Mouse (Mus musculus) c-Kit-positive CD71-negative TER-119-negative erythroid progenitor cells, embryonic 14.5 days (primary cell): ENCODE measurements at regions not wholly inside any gene's neighbourhood (a gene's known extent, or its start where the extent isn't known, plus 50 kb on each side); places are given as distances from the start of the nearest gene placed in this dataset.

Experiments
- DNase-seq: peaks from one replicate; pipeline ENCODE4 v3.0.0-alpha.2; 2013; ENCODE audit warnings: low read depth

DNA sequence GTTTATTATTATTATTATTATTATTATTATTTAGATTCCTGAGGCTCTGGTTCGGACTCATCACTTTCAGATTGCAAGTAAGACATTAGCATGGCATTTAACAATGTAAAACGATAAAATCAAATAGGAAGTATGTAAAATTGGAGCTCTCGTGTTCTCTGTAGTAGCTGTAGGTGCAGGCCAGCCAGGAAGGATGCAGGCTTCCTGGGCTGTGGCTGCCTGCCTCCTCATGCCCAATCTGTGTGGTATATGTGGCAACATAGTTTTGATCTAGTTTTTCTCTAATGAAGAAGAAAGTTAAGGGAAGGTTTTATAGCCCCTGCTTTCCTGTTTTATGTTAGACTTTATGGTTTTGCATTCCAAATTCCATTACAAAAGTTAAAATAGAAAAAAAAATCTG lies 275.6 kb downstream of the Ankrd50 start:
- no peak for DNase-seq

DNA sequence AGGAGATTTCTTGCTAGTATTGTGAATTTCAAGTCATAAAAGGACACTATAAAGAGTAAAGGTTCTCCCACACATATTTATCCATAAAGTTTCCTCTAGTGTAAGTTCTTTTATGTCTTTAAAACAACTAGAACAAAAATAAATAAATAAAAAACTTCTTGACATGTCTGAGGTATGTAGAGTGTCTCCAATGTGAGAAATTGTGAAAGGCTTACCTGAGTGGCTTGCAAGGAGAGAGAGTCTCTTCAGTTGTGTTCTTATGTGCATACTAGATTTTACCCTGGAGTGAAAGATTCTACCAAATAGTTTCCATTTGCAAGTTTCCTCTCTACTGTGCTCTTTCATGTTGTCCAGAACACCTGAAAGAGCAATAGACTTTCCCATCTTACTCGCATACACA lies 276.8 kb downstream of the Ankrd50 start:
- no peak for DNase-seq

- no peak for DNase-seq
These were observed 282.6 kb downstream of the Ankrd50 start for GRCm38 (mm10) chr3:38201861-38202656.

GRCm38 (mm10) chr3:38194001-38194400 lies 290.6 kb downstream of the Ankrd50 start:
- DNase-seq, result no peak

DNA sequence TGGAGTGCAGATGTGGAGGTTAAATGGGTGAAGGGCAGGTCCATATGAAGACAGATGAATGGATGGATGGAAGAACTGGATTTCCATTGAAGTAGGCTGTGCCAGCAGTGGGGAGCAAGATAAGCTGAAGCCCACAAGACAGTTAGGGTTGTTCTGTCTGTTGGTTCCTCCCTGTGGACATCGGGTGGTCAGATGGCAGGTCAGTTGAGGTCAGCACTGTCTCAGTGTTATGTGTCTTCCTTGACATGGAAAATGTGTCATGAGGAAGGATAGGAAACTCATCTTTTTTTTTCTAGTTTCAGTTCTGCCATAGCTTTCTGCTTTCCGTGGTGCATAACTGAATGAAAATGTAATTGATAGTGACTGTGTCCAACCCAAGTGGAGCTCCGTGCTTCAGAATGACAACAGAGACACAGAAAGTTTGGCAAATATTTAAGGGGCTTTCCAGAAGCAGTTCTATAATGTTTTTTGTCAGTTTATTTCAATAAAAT lies 297.2 kb downstream of the Ankrd50 start:
- DNase-seq, result no peak

- DNase-seq, result no peak
These were observed 298.1 kb downstream of the Ankrd50 start for GRCm38 (mm10) chr3:38186503-38186902.

DNA sequence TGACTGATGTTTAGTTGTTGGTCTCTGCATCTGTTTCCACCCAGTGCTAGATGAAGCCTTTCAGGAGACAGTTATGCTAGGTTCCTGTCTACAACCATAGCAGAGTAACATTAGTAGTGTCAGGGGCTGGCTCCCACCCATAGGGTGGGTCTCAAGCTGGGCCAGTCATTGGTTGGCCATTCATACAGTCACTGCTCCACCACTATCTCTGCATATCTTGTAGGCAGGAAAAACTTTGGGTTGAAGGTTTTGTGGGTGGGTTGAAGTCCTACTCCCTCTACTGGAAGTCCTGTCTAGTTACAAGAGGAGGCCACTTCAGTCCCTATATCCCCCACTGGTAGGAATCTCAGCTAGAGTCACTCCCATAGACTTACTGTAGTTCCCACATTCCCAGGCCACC lies 306.3 kb downstream of the Ankrd50 start:
- no peak for DNase-seq

- DNase-seq, result no peak
These were observed 308.7 kb downstream of the Ankrd50 start for GRCm38 (mm10) chr3:38175946-38176345.

GRCm38 (mm10) chr3:38174735-38175280 lies 309.8 kb downstream of the Ankrd50 start:
- DNase-seq, result no peak

DNA sequence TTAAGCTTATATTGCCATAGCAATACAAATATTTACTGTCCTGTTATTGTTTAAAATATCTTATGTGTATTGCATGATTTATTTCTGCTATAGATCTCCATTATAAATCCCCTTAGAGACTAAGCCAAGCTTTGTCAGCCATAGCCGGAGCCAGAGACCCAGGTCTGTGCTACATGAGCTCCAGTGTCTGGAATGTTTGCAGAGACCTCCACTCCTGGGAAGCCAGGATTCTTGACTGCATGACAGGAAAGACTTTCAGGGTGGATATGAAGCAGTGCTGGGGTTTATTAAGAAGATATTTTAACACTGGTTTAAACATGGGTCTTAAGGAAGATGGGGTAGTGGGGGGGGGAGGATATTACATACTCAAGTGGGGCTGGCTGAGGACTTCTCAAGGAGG lies 332.2 kb downstream of the Ankrd50 start:
- DNase-seq, result no peak

- no peak for DNase-seq
These were observed 332.8 kb downstream of the Ankrd50 start for GRCm38 (mm10) chr3:38151821-38152220.

- DNase-seq, result no peak
These were observed 338.0 kb downstream of the Ankrd50 start for GRCm38 (mm10) chr3:38146663-38147062.

DNA sequence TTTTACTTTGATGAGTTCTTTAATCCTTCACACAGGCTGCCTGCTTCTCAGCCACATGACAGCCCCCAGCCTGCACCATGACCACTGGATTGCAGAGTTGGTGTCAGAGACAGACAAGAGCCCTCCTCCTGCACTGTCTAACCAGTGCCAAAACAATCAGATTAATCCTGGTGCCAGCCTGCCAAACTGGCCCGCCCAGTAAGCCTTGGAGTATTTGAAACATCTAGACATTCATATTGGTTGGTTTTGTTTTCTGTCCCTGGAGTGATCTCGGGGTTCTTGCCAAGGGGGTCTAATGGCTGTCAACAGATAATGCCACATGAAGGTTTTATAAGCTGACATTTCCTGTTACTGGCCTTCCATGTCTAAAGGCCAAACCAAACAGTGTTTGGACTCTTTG lies 339.2 kb downstream of the Ankrd50 start:
- DNase-seq, result no peak

GRCm38 (mm10) chr3:38144650-38145049 lies 340.0 kb downstream of the Ankrd50 start:
- DNase-seq, result no peak

DNA sequence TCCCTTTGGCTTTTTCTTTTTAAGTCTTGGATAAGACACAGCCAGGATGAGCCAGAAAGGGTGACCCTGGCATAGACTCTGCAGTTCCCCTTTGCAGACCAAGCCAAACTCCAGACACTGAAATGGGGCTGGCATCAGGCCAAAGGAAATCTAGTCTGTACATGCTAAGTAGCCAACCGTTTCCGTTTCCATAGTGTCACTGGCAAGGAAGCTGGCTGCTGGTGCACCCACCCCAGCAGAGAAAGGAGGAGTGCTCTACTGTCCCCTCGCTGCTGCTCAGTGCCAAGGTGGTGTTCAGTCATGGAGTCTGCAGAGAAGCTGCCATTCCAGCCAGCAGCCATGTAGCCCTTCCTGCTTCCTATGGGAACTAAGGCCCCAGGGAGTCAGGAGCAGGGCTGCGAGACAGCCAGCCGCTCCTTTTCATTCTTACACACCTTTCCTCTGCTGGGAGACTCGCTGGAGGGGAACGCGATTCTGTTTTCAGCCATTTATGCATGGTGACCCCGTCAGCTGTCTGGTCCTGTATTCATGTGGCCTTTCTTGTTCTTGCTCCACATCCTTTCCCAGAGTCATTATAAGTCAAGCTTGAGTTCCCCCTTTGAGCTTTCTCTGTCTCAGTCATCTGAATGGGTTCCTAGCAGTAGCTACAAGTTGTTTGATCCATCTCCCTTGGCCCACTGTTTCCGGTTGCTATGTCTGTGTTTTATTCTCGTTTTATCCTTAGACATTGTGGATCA lies 341.3 kb downstream of the Ankrd50 start:
- DNase-seq, result no peak

DNA sequence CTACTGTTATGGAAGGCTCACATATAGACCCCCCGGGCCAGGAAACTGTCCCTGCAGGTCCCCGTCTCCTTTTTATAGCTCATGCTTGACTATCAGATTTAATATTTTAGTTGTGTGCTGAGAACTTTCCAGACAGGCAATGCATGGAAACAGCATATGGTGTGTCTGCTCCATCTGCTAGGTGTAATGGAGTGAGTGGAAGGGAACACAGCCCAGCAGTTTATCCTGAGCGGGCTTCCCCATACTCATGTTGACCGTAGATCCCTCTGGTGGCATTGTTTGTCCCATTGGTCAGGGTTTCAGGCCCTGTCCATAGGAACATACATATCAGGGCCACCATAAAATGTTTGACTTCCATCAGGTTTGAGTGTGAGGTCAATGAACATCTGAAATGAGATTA lies 345.3 kb downstream of the Ankrd50 start:
- no peak for DNase-seq

GRCm38 (mm10) chr3:38138014-38138413 lies 346.6 kb downstream of the Ankrd50 start:
- no peak for DNase-seq

GRCm38 (mm10) chr3:38135808-38136214 lies 348.8 kb downstream of the Ankrd50 start:
- no peak for DNase-seq

- no peak for DNase-seq
These were observed 350.2 kb downstream of the Ankrd50 start for GRCm38 (mm10) chr3:38134425-38134824.

DNA sequence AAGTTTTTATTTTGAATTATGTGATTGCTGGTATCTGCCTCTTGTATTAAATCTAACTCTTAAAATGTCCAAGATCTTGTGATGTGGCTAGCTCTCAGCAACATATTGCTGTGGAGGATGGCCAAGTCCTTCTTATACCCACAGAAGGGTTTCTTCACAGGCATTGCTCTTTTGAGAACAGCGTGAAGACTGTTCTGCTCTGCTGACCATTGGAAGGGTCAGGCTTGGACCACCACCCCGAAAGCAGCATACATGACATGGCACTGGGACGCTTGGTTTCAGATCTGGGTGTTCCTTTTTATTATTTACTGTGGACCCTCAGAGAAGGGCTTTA lies 352.8 kb downstream of the Ankrd50 start:
- no peak for DNase-seq

GRCm38 (mm10) chr3:38131176-38131886 lies 353.3 kb downstream of the Ankrd50 start:
- DNase-seq, result no peak

DNA sequence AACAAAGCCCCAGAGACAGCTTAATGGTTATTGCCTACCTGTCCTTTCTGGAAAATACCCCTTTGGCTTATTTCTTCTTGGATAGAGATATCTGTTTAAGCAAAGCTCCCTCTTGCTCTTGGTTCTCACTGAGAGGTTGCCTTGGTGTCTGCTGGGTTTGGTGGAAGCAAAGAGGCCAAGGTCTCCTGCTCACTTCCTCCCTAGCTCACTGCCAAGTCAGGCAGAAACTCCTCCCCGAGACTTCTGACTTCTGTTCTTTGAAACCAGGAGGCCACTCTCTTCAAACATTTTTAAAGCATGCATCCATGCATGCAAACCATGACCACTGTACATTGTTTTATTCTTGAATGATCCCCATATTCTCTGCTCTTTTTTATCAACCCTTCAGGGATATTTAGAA lies 354.6 kb downstream of the Ankrd50 start:
- DNase-seq, result no peak

DNA sequence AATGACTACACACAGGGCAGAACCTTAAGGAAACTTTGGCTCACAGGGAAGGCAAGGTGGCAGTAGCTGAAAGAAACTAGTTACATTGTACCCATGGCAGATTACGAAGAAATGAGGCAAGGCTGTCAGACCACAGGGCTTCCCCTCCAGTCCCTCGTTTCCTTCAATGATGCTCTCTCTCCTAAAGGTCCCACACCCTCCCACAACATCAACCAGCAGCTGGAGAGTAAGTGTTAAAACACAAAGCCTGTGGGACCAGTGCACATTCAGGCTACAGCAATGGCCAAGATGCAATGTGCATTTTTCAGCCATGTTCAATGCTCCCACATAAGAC lies 355.5 kb downstream of the Ankrd50 start:
- DNase-seq, result no peak
